Mouse (Mus musculus) midbrain, embryonic 13.5 days (tissue): Measurements from ENCODE around the gene Hmgn1. TPM values are rescaled to one million over a fixed set of nuclear protein-coding genes. Genes with fewer than 3 reads are reported as not detected.
A peak's percentile ranks its signal among the peaks of the same experiment; 100 is the strongest.

Experiments used
- ATAC-seq: fragments of 200-750 bp; cut with Nextera tagmentation; 2 replicates; pipeline ENCODE4 v1.8.0; 2017; ENCODE audit warnings: mild to moderate bottlenecking, moderate TSS enrichment, moderate library complexity
- H3K27ac ChIP-seq: fragments of 300-500 bp; sonication (generic); 2 replicates; pipeline ENCODE4 v1.5.1; 2015; ENCODE audit warnings: inconsistent platforms, mild to moderate bottlenecking, moderate library complexity
- H3K27me3 ChIP-seq: fragments of 300-500 bp; sonication (generic); 2 replicates; pipeline ENCODE4 v1.6.1; 2015; ENCODE audit warnings: mild to moderate bottlenecking, inconsistent platforms
- H3K36me3 ChIP-seq: fragments of 300-500 bp; sonication (generic); 2 replicates; pipeline ENCODE4 v1.6.1; 2015; ENCODE audit warnings: mild to moderate bottlenecking, inconsistent platforms
- H3K4me1 ChIP-seq: fragments of 300-500 bp; sonication (generic); replicated peaks from 2 replicates; pipeline ENCODE4 v1.6.1; 2015; ENCODE audit warnings: inconsistent platforms
- H3K4me2 ChIP-seq: fragments of 300-500 bp; sonication (generic); replicated peaks from 2 replicates; pipeline ENCODE4 v1.6.1; 2015; ENCODE audit warnings: moderate library complexity, mild to moderate bottlenecking, inconsistent platforms
- H3K4me3 ChIP-seq: fragments of 300-500 bp; sonication (generic); replicated peaks from 2 replicates; pipeline ENCODE4 v1.5.1; 2015; ENCODE audit warnings: mild to moderate bottlenecking, inconsistent platforms
- H3K9ac ChIP-seq: fragments of 300-500 bp; sonication (generic); replicated peaks from 2 replicates; pipeline ENCODE4 v1.6.1; 2015; ENCODE audit warnings: mild to moderate bottlenecking, inconsistent platforms
- H3K9me3 ChIP-seq: fragments of 300-500 bp; sonication (generic); 2 replicates; pipeline ENCODE4 v1.6.1; 2016; ENCODE audit warnings: mild to moderate bottlenecking, inconsistent platforms
- WGBS: fragments of 180-500 bp; shearing (Covaris S2); methylation state at CpG from one replicate; pipeline ENCODE4 v1.1.7; 2015; 5-methylcytosine and 5-hydroxymethylcytosine counted together
- polyA plus RNA-seq: library from polyadenylated mRNA; unstranded; fragments of >200 nt; fragmentation: Nextera tagmentation; extraction: Ambion mirVana; gene quantifications from 2 replicates; pipeline ENCODE4 v1.2.1, GENCODE M21; 2015

Hmgn1 gene
- polyA plus RNA-seq, result 509 and 559 TPM in 2 replicates

GRCm38 (mm10) chr16:96127657-96128344, at the start of gene Hmgn1:
Hmgn1 (minus strand) TSS chr16:96127729.
- Histone ChIP-seq H3K27ac (peak within 1 kb of the TSS; percentile 99), H3K4me1 (peaks cover 41% of the 10 kb centered on the region), H3K9me3 (no peaks in the 10 kb centered on the region), H3K27me3 (peaks cover 18% of the 10 kb centered on the region), H3K4me3 (peak within 1 kb of the TSS; percentile 94), H3K9ac (peak within 1 kb of the TSS; percentile 99), H3K36me3 (peaks cover 34% of the 10 kb centered on the region), H3K4me2 (peak within 1 kb of the TSS; percentile 82)
- ATAC-seq, result peak; percentile 98
- under 1% methylated on average over 49 of the region's 72 CpGs for WGBS

GRCm38 (mm10) chr16:96175399-96175798, 47.9 kb upstream of the Hmgn1 start:
- no peak overlapping the region for H3K4me2 ChIP-seq
- H3K27me3 ChIP-seq, result no peaks in the 10 kb centered on the region
- peak; percentile 56; the same call in 1 of the 2 replicates for ATAC-seq
- H3K9ac ChIP-seq, result no peak overlapping the region
- 46% methylated on average over 2 of the region's 2 CpGs for WGBS
- no peaks in the 10 kb centered on the region for H3K9me3 ChIP-seq
- 0 out of 2 replicates have a peak, but pooled peaks cover 4% of the 10 kb centered on the region for H3K4me1 ChIP-seq
- H3K27ac ChIP-seq, result no peak overlapping the region
- no peaks in the 10 kb centered on the region for H3K36me3 ChIP-seq
- no peak overlapping the region for H3K4me3 ChIP-seq

- H3K9me3 ChIP-seq, result no peaks in the 10 kb centered on the region
- no peak for ATAC-seq
- 83% methylated on average over 8 of the region's 8 CpGs for WGBS
- no peak overlapping the region for H3K27ac ChIP-seq
- no peak overlapping the region for H3K4me2 ChIP-seq
- H3K9ac ChIP-seq, result no peak overlapping the region
- H3K4me1 ChIP-seq, result 0 out of 2 replicates have a peak, but pooled peaks cover 4% of the 10 kb centered on the region
- no peak overlapping the region for H3K4me3 ChIP-seq
- H3K27me3 ChIP-seq, result no peaks in the 10 kb centered on the region
- no peaks in the 10 kb centered on the region for H3K36me3 ChIP-seq
Observed at GRCm38 (mm10) chr16:96173648-96174047, 46.1 kb upstream of the Hmgn1 start.

GRCm38 (mm10) chr16:96168837-96169236, 41.3 kb upstream of the Hmgn1 start:
- WGBS, result 95% methylated on average over 4 of the region's 4 CpGs
- Histone ChIP-seq H3K9ac (no peak overlapping the region), H3K9me3 (no peaks in the 10 kb centered on the region), H3K36me3 (no peaks in the 10 kb centered on the region), H3K4me2 (no peak overlapping the region), H3K27me3 (no peaks in the 10 kb centered on the region), H3K4me1 (no peaks in the 10 kb centered on the region), H3K4me3 (no peak overlapping the region), H3K27ac (no peak overlapping the region)
- no peak for ATAC-seq

- Histone ChIP-seq H3K4me2 (no peak overlapping the region), H3K4me1 (no peaks in the 10 kb centered on the region), H3K27ac (no peak overlapping the region), H3K36me3 (no peaks in the 10 kb centered on the region), H3K9ac (no peak overlapping the region), H3K4me3 (no peak overlapping the region), H3K27me3 (no peaks in the 10 kb centered on the region), H3K9me3 (no peaks in the 10 kb centered on the region)
- no peak for ATAC-seq
- WGBS, result 79% methylated on average over 4 of the region's 4 CpGs
Observed at GRCm38 (mm10) chr16:96165723-96166264, 38.3 kb upstream of the Hmgn1 start.

- H3K36me3 ChIP-seq, result no peaks in the 10 kb centered on the region
- H3K4me1 ChIP-seq, result peaks cover 19% of the 10 kb centered on the region
- ATAC-seq, result no peak
- H3K4me2 ChIP-seq, result no peak overlapping the region
- no peak overlapping the region for H3K4me3 ChIP-seq
- no peaks in the 10 kb centered on the region for H3K9me3 ChIP-seq
- no peak overlapping the region for H3K9ac ChIP-seq
- 95% methylated on average over 4 of the region's 4 CpGs for WGBS
- H3K27me3 ChIP-seq, result no peaks in the 10 kb centered on the region
- H3K27ac ChIP-seq, result no peak overlapping the region
Observed at GRCm38 (mm10) chr16:96161336-96161735, 33.8 kb upstream of the Hmgn1 start.

- H3K27ac ChIP-seq, result no peak overlapping the region
- H3K27me3 ChIP-seq, result no peaks in the 10 kb centered on the region
- no peak overlapping the region for H3K4me2 ChIP-seq
- no peak for ATAC-seq
- no peak overlapping the region for H3K4me3 ChIP-seq
- no peak overlapping the region for H3K9ac ChIP-seq
- 90% methylated on average over 1 of the region's 1 CpGs for WGBS
- peaks cover 19% of the 10 kb centered on the region for H3K4me1 ChIP-seq
- peaks cover 4% of the 10 kb centered on the region for H3K36me3 ChIP-seq
- no peaks in the 10 kb centered on the region for H3K9me3 ChIP-seq
Observed at GRCm38 (mm10) chr16:96160927-96161326, 33.4 kb upstream of the Hmgn1 start.

- 83% methylated on average over 20 of the region's 20 CpGs for WGBS
- H3K4me3 ChIP-seq, result peak overlapping the region; percentile 54
- no peaks in the 10 kb centered on the region for H3K9me3 ChIP-seq
- peak; percentile 37; the same call in 1 of the 2 replicates for ATAC-seq
- H3K9ac ChIP-seq, result peak overlapping the region; percentile 86
- peaks cover 13% of the 10 kb centered on the region for H3K36me3 ChIP-seq
- H3K27me3 ChIP-seq, result no peaks in the 10 kb centered on the region
- peaks cover 19% of the 10 kb centered on the region for H3K4me1 ChIP-seq
- H3K27ac ChIP-seq, result peak overlapping the region; percentile 85
- H3K4me2 ChIP-seq, result peak overlapping the region; percentile 96
Observed at GRCm38 (mm10) chr16:96159794-96160346, 32.3 kb upstream of the Hmgn1 start.

- Histone ChIP-seq H3K9me3 (no peaks in the 10 kb centered on the region), H3K36me3 (peaks cover 20% of the 10 kb centered on the region), H3K4me3 (peak overlapping the region; percentile 54), H3K27ac (peak overlapping the region; percentile 85), H3K27me3 (no peaks in the 10 kb centered on the region), H3K9ac (peak overlapping the region; percentile 86), H3K4me1 (peaks cover 19% of the 10 kb centered on the region), H3K4me2 (peak overlapping the region; percentile 96)
- ATAC-seq, result peak; percentile 88
- under 1% methylated on average over 67 of the region's 67 CpGs for WGBS
Observed at GRCm38 (mm10) chr16:96159091-96159731, 31.7 kb upstream of the Hmgn1 start.

- WGBS, result 59% methylated on average over 12 of the region's 12 CpGs
- Histone ChIP-seq H3K4me3 (peak overlapping the region; percentile 54), H3K4me2 (peak overlapping the region; percentile 96), H3K4me1 (peaks cover 19% of the 10 kb centered on the region), H3K9me3 (no peaks in the 10 kb centered on the region), H3K27ac (peak overlapping the region; percentile 85), H3K9ac (peak overlapping the region; percentile 86), H3K36me3 (peaks cover 26% of the 10 kb centered on the region), H3K27me3 (no peaks in the 10 kb centered on the region)
- ATAC-seq, result 0 out of 2 replicates have a peak, but pooled peaks have one; percentile 28
Observed at GRCm38 (mm10) chr16:96158511-96159080, 31.1 kb upstream of the Hmgn1 start.

GRCm38 (mm10) chr16:96157171-96157570, 29.6 kb upstream of the Hmgn1 start:
- Histone ChIP-seq H3K36me3 (peaks cover 40% of the 10 kb centered on the region), H3K4me3 (no peak overlapping the region), H3K27me3 (no peaks in the 10 kb centered on the region), H3K27ac (no peak overlapping the region), H3K9ac (no peak overlapping the region), H3K4me2 (no peak overlapping the region), H3K4me1 (peaks cover 19% of the 10 kb centered on the region), H3K9me3 (no peaks in the 10 kb centered on the region)
- 94% methylated on average over 11 of the region's 11 CpGs for WGBS
- ATAC-seq, result no peak

GRCm38 (mm10) chr16:96156019-96156418, 28.5 kb upstream of the Hmgn1 start:
- Histone ChIP-seq H3K4me1 (peaks cover 19% of the 10 kb centered on the region), H3K36me3 (peaks cover 41% of the 10 kb centered on the region), H3K27ac (no peak overlapping the region), H3K4me2 (no peak overlapping the region), H3K9me3 (no peaks in the 10 kb centered on the region), H3K27me3 (no peaks in the 10 kb centered on the region), H3K4me3 (no peak overlapping the region), H3K9ac (no peak overlapping the region)
- ATAC-seq, result no peak
- WGBS, result 94% methylated on average over 8 of the region's 8 CpGs
